Mouse (Mus musculus): ENCODE measurements around the gene Klhl29.

- TF ChIP-seq CTCF (IDR thresholded peaks at IDR 0.05; ENCODE audit: control insufficient read depth, insufficient read depth, insufficient replicate concordance, low read depth, low read length) (no peak), POLR2A (IDR thresholded peaks at IDR 0.05; ENCODE audit: control insufficient read depth, low read depth, low read length) (no peak)
Observed at GRCm38 (mm10) chr12:5353416-5353815, 22.1 kb downstream of the Klhl29 start.

All from testis, adult 2 months (tissue).